Mouse (Mus musculus) adrenal gland, postnatal 14 days (tissue): Measurements from ENCODE around the gene Rnf8. TPM values are rescaled to one million over a fixed set of nuclear protein-coding genes. Genes with fewer than 3 reads are reported as not detected.
A peak's percentile ranks its signal among the peaks of the same experiment; 100 is the strongest.

ENCODE experiments used
- DNase-seq: peaks from one replicate; pipeline ENCODE4 v3.0.0; 2021; ENCODE audit warnings: mixed read lengths
- total RNA-seq: library from RNA; stranded (reverse); gene quantifications from 2 replicates; pipeline ENCODE4 v1.2.3, GENCODE M21; 2021

The Rnf8 gene
- total RNA-seq, 1 experiment from 2014 or later = 41.5 TPM

DNA sequence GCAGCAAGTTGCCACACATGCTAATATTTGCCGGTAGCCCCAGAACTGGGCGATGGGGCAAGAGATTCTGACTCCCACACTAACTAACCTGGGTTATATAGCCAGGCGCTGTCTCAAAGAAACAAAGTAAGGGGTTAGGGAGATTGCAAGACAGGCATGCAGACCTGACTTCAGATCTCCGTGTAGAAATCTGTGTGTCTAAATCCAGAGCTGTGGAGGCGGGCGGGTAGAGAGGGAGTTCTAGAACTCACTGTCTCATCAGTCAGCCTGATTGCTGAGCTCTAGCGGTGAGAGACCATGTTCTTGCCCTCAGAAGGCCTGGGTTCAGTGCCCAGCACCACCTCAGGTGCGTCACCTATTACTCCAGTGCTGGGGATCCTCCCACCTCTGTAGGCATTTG, 8.9 kb downstream of the Rnf8 start:
- DNase-seq = no peak

DNA sequence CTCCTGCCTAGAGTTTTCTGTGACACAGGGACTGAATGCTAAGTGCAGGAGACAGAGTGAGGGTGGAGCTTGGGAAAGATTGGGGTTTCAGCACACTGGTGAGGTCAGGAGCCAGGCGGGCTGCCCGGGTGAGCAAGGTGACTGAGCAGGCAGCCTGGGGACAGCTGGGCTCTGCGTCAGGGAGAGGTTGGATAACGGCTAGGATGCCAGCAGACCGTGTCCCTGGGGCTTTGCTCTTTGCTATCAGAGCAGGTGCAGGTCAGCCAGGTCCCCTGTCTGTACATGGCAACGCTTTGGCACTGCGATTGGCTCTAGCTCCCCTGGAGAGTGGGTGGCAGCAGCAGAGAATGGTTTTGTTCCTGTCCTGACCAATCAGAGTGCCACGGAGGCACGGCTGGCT, 12.7 kb downstream of the Rnf8 start:
- DNase-seq = peak; percentile 47

DNA sequence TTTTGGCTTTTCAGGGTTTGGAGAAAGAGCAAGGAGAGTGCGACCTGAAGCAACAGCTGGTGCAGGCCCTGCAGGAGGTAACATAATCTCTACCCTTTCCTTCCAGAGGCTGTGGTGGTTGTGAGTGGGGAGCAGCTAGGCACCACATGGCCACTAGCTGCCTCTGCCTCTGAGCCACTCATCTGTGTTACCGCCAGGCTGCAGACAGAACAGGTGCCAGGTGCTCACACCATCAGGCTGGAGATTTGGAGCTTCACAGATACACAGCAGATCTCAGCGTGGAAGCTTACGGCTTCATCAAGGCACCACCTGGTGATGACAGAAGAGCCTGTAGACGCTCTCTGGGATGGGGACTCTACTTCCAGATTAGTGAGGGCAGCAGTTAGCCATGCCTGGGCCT, 14.4 kb downstream of the Rnf8 start:
- DNase-seq = no peak

DNA sequence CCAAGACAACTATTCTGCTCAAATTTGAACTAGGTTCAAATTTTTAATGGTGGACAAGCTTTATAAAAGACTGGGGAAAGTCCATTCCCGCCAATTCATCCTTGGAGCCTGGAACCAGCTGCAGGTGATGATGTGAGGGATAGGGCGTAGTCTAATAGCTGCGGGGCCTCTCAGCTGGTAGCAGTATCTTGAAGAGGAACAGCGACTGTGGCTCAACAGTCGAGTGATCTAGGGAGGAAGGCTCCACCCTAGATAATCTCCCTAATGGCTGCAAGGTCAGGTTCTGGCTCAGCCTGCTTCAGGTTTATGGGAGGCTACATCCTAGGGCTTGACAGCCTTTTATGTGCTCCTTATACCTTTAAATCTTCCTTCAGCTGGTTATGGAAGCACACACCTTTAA, 15.0 kb downstream of the Rnf8 start:
- no peak for DNase-seq

DNA sequence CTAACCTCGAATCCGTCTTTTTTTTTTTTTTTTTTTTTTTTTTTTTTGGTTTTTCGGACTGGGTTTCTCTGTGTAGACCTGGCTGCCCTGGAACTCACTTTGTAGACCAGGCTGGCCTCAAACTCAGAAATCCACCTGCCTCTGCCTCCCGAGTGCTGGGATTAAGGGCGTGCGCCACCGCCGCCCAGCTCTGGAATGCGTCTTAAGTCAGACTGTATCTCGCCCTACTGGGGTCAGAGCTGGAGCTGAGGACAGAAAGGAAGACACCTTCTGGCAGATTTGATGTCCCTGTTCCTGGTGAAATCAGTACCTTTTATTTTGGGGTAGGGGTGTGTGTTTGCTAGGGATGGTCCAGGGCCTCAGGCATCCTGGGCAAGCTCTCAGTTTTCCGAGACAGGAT, 17.7 kb downstream of the Rnf8 start:
- DNase-seq = no peak

DNA sequence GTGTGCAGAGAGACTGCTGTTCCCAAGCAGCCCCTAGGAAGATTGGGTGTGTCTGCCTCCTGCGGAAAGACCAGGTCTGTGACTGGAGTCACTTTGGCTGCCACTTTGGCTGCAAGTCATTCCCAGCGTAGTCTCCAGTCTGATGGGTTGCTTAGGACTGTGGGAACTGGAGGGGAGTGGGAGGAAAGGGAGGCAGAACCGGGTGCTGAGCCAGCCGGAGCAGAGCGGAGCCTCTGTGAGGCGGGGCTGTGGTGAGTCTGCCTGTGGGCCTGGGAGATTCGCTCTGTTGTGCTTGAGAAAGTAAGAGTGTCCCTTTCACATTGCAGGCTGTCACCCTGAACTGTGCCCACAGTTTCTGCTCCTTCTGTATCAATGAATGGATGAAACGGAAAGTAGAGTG, 20.9 kb downstream of the Rnf8 start:
- no peak for DNase-seq

DNA sequence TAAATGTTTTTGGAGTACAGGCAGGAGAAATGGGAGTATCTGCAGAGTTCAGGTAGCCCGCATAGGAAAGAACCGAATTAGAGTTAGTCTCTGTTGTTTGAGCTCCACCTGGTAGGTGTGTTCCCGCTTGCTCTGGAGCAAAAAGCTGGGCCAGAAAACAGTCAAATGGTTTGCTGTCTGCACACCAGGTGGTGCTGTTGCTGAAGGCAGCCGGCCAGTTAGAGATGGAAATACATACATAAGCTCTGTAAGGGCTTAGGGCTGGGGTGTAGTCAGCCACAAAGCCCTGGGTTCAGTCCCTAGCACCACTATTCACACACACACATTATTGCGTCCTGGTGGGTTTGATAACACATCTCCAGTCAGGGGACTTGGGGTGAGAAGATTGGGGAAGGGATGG, 21.5 kb downstream of the Rnf8 start:
- DNase-seq = peak; percentile 67

DNA sequence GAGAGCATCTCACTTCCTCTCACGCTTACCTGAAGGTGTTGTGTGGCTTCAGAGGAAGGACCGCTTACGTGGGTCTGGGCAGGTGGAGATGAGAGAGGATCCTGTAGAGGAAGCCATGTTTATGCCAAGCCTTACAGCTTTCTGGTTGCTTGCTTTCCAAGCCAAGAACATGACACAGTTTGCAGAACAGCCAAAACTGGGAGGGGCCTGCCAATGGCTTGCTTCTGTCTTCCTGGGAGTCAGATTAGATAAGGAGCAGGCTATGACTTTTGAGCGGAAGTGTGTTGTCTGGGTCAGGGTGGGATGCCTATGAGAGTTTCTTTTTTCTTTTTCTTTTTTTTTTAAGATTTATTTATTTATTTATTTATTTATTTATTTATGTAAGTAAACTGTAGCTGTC, 22.8 kb downstream of the Rnf8 start:
- DNase-seq = peak; percentile 49

DNA sequence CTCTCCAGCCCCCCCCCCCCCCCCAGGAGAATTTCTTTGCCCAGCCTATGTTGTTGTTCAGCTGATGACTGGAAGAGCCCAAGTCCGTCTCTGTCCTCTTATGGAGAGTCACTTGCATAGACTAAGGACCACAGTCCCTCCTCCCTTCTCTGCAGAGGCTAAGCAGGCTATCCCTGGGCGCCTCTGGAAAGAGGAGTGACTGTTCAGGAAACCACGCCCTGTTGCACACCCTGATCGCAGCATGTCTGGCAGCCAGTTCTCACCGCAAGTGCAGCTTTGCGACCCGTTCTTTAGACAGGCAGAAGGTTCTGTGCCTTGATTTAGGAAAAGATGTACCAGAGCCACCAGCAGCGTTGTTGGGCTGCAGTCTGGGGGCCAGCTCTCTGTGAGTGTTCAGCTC, 23.3 kb downstream of the Rnf8 start:
- no peak for DNase-seq

DNA sequence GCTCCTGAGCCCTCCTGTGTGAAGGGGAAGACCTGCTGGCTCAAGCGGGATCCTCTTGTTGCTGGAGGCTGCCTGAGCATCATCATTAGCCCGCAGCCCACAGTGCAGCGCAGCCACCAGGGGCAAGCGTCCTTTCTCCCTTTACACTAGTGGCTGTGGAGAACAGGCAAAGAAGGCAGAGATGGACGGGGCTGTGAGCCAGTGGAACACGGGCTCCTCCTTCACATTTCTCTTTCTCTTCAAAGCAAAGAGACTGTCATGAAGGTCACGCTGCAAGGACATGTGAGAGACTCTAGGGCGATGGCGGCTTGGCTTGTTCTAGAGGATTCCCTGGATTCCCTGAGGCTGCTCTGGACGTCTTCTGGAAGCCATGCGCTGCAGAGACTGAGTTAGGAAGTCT, 26.4 kb downstream of the Rnf8 start:
- DNase-seq = peak; percentile 83

DNA sequence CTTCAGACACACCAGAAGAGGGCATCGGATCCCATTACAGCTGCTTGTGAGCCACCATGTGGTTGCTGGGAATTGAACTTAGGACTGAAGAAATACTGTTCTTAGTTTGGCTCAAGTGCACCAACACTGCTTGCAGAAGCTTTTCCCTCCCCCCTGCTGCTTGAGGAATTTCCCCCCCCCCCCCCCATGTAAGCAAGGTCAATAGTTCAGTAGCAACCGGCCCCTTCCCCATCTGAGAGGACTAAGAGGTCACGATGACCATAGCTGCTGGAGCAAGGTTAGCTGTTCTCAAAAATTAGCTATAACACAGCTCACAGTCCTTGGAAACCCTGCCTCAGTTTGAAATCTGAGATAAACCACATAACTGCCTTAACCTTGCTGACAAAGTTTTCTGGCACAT, 27.6 kb downstream of the Rnf8 start:
- DNase-seq = no peak

DNA sequence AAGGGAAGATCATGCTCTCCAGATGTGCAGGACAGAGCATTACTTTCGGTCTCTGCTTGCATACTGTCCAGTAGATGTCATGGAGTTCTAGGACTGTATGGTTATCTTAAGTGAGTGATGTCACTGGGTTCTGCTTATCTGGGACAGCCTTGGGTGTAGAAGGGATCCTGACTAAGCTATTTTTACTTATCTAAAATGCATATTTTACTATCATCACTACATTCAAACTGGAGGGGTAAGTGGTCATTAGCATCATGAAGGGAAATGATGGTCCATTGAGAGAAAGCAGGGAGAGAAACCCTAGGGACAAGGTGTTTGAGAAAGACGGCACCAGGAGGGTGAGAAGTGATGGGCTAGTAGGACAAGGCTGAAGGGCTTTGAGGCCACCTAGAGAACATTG, 43.7 kb downstream of the Rnf8 start:
- DNase-seq = no peak

DNA sequence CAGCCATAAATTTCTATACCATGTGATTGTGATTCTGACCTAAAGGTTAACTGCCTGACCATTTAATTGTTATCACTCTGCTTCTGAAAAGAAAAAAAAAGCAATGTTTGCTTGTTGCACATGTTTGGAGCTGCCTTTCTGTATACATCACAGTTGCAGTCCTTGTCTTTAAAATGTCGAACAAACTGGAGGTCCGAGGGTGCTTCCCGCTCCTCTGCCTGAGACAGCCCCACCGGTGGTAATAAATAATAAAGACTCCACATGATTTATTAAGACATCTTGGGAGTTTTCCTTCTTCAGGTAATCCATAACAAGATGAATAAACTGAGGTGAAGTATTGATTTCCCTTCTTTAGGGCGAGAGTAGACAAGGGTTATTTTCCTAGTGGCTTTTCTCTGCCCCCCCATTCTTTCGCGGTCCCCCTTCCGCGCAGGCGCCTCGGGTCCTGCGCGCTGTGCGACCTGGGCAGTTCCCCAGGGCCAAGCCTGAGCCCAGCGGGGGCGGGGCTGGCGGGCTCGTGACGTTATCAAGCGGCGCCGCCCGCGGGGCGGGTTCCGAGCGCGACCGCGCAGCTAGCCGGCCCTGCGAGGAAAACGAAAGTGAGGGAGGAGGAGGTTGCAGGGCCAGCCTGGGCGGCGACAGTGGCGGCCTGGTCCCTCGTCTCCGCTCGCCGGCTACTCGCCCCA, 45.6 kb downstream of the Rnf8 start, which contains the start of gene Cmtr1:
TSS of gene Cmtr1 (plus strand) at position 520 of the 686 bp plus-strand sequence.
- DNase-seq = peak; percentile 98

DNA sequence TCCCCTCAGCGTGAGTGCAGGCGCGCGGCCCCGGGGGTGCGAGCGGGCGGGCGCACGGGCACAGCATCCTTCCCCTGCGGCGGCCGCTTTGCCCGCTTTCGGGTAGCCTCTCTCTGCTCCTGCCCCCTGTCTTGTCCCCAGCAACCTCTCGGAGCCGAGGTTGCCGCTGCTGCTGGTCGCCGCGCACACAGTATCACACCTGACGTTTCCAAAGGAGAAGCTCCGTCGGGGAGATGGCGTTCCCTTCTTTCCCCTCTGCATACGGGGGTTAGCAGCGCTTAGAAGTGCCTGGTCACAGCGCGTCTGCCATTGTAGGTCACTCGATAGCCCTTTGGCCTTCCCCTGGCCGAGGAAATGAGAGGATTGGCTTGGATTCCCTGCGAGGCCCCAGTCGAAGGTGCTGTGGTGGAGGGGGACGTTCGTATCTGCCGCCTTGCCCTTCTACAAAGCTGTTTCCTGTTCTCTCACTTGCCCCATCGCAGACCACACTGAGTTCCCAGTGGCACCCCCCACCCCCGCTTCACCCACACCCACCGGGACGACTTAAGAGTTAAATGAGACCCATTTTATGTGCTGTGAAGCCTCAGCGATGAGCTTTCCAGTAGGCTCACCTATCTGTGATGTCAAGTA, 46.3 kb downstream of the Rnf8 start:
- DNase-seq = peak; percentile 59

DNA sequence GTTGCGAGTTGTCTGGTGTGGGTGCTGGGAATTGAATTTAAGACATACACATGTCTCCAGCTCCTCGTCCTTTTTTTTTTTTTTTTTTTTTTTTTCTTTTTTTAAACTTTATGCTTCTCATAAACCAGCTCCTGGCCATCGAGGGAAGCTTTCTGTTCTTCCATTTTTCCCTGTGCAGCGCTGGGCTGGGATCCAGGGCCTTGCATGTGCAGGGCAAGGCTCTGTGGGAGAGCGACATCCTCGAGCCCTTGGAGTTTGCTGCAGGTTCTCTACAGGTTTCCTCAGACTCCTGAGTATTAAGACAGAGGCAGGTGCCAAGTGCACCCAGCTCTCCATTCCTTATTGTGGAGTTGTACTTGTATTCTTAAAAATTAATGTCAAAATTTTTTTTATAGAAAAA, 47.6 kb downstream of the Rnf8 start:
- DNase-seq = no peak

DNA sequence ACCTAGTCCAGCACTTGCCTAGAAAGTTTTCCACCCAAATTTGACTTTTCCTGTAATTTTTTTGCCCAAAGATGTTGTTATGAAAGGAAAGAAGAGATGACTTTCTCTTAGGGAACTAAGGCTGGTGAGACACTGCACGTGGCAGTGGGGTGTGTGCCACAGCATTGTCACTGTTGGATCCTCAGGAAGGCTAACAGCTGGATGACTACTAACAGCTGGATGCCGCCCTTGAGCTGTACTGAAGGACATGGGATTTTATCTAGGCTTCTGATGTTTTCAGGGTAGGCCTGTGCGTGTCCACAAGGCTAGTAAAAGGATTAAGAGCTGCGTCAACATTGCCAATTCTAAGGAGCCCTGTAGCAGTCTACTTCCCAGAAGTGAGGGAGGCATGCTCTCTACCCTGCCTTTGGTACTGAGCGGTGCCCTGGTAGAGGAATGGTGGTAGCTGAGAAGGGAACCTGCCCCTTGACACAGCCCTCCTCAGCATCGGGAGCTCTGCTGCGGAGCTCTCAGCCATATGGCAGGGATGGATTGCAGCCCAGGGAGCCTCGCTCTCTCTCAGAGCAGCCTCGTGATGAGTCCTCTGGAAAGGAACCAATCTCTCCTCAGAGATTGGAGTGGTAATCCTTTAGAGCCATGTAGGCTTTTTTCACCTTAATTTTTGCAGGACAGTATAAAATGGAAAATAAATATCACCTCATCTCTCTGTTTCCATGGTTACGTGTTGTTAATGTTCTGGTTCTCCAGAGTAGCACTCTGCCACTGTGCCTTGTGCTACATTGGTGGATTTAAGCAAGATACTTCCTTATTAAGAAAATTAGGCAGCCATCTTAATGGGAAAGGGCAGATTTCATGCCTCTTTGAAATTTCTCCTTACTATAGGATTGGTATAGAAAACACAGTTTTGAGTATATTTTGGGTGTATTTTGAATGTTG, 53.7 kb downstream of the Rnf8 start:
- DNase-seq = peak; percentile 61

DNA sequence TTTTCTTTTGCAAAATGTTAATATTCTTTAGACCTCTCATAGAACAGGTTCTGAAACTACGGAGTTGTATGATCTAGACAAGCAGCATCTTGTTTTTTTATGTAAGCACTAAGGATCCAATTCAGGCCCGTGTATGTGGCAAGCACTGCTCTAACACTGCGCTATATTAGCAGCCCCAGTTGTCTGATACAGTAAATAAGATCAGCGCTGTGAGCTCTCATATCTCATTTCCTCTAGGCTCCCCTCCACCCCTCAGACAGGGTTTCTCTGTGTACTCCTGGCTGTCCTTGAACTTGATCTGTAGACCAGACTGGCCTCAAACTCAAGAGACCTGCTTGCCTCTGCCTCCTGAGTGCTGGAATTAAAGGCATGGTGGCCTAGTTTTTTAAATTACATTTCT, 54.4 kb downstream of the Rnf8 start:
- DNase-seq = no peak

DNA sequence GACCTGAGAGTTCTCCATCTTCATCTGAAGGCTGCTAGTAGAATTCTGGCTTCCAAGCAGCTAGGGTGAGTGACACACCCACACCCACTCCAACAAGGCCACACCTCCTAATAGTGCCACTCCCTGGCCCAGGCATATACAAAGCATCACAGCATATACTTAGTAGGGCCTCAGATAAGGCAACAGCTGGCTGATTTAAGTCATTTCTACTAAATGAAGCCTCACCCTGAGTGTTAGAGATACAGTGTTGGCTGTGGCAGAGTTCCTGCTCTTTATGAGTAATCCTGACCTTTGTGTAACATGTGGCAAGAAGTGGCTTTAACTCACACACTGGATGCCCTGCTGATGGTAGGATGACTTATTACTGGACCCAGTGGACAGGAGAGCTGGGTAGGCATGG, 55.3 kb downstream of the Rnf8 start:
- peak; percentile 34 for DNase-seq

DNA sequence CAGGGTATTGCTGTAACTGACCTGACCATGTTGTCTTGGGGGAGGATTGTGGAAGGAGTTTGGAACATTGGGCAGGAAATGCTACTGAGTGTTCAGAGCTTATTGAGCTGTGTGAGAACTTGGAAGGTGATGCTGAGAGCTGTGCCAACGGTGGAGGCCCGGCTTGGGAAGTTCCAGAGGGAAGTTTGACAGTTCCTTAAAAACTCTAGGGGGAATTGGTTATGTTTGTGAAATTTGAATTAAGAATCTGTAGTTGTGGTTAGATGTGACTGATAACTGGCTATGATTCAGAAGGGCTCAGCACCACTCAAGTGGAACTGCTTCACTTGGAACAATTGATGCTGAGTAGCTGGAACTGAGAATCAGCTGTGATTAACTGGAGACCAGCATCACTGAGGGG, 56.4 kb downstream of the Rnf8 start:
- DNase-seq = no peak

DNA sequence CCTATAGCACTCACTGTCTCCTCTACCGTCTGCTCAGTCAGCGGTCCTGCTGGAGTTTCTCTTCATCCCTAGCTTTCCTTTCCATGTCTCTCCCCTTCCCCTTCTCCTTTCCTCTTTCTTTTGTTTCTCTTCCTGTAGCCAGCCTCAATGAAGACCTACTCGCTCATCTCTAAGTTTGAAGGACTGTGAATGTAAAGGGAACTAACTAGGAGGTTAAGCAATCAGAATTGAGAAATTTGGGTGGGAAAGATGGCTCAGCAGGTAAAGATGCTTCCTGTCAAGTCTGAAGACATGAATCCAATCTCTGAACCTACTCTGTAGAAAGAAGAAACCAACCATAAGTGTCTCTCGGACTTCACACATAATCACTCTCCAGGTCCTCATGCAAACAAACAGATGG, 58.7 kb downstream of the Rnf8 start:
- no peak for DNase-seq

DNA sequence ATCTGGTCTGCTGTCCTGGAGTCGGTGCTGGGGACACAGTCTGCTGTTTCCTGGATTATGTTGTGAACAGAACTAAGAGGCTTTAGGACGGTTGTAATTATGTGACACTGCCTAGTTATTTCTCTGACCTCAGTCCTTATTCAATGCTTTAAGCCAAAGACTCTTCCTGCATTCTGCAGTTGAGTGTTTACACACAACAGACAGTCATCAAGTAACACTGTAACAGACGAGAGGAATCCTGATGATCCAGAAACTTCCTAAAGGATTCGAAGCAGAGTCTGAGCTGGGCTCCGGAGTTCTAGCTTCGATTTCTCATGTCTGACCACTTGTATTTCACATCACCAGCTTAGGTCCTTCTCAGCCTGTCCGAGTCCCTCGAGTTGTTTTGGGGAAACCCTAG, 63.9 kb downstream of the Rnf8 start:
- no peak for DNase-seq

DNA sequence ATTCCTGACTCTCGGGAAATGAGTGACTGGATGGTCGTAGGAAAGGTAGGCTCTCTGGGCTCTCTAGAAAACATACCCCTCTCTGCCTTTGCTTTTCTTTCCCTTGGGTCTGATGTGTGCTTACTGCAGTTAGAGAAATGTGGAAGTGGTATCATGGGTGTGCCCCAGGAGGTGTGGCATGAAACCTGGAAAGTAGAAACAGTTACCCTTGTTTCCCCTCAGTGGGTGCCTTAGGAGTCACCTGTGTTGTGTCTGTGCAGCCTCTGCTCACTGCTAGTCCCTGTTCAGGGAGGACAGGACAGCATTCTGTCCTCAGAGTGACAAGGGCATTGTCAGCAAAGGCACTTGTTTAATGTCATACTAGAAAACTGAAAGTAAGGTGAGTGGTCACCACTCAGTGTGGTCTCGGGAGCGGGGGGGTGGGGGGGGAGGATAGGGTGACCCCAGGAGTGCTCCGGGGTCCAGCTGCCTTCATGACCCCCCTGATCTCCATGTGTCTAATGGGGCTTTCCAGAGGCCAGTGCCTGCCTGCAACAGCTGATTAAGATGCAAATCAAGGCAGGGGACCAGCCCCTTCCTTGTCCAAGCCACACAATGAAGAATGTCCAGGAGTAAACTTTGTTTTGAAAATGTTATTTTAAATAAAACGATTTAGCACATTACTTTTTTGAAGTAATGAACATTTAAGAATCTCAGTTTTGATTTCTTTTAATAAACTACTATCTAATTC, 64.6 kb downstream of the Rnf8 start:
- DNase-seq = no peak

DNA sequence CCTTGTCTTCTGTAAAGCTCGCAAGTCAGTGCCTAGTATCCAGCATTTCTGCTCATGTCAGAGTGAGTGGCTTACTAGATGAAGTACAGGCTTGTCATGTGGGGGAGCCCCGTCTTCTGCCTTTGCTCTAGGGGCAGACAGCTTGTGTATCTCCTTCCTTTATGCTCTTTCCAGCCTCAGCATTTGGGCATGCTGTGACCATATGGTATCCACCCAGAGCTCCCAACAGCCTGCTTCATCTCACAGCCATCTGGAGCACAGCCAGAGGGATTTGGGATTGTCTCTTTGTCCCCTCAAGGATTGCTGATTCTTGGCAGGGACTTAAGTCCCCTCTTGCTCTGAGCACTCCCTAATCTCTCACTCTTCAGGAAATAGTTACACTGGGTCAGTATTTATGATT, 65.6 kb downstream of the Rnf8 start:
- DNase-seq = no peak
